Mouse (Mus musculus) MEL-GATA-1-ER (cell line): ENCODE measurements at regions not wholly inside any gene's neighbourhood (a gene's known extent, or its start where the extent isn't known, plus 50 kb on each side); places are given as distances from the start of the nearest gene placed in this dataset.

Experiments used
- DNase-seq: peaks from one replicate; pipeline ENCODE4 v3.0.0-alpha.2; 2012; ENCODE audit warnings: low read depth; ENCODE audit errors: extremely low read depth

GRCm38 (mm10) chr2:174848981-174849681 is 88.7 kb downstream of the Edn3 start:
- no peak for DNase-seq

GRCm38 (mm10) chr2:174850860-174851259 is 90.4 kb downstream of the Edn3 start:
- no peak for DNase-seq

DNA sequence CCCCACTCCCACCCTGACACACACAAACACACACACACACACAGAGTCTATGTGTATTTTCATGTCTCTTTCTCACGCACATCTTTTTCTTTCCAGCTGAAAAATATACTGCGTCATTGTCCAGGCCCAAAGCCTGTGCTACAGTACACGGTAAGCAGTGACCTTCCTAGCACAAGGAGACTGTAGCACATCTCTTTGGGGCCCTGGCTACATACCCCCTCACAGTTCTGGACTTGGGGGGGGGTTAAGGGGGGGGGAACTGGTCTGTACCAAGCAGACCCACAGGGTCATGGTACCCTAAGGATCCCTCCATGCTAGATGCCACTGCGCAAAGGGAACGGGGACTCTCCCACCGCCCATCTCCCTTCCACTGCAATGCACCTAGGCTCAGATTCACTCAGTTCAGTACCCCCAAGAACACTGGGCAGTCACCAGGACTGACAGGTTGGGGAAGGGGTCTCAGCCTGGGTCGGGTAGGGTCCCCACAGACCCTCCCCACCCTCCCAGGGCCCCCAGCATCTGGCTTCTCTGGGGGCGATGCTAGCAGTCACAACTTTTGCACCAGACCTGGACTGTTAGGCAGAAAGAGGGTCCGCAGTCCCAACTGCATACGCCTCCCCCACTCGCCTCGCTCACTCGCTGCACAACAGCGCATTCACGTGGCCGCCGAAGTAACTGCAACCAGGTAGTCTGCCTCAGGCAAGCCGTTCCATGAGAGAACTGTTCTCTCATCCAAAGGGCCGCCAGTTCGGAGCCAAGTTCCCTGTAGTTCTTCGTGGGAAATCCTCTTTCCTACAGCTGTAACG is 91.3 kb downstream of the Edn3 start:
- DNase-seq, result no peak

DNA sequence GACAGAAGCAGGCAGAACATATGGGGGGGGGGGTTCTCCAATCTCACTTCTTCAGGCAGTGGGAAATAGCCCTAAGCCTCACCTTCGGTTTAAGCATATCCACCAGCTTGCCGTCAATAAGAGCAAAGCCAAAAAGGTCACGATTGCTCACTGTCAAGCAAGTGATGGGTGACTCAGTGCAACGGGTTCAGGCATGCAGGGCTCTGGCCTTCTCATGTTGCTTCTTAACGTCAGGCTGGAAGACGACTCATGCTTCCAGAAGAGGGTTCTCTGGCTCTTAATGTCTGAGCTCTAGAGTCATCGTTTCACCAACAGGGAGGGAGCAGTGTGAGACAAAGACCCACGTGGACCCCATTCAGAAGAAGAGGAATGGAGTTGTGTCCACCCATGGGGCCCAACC is 93.4 kb downstream of the Edn3 start:
- DNase-seq, result no peak

- no peak for DNase-seq
Measured at GRCm38 (mm10) chr2:174855548-174855947, 95.1 kb downstream of the Edn3 start.

GRCm38 (mm10) chr2:174856135-174856534 is 95.7 kb downstream of the Edn3 start:
- DNase-seq, result no peak

- DNase-seq, result no peak
Measured at GRCm38 (mm10) chr2:174858011-174858834, 97.8 kb downstream of the Edn3 start.

GRCm38 (mm10) chr2:174858835-174859215 is 98.4 kb downstream of the Edn3 start:
- DNase-seq, result no peak

DNA sequence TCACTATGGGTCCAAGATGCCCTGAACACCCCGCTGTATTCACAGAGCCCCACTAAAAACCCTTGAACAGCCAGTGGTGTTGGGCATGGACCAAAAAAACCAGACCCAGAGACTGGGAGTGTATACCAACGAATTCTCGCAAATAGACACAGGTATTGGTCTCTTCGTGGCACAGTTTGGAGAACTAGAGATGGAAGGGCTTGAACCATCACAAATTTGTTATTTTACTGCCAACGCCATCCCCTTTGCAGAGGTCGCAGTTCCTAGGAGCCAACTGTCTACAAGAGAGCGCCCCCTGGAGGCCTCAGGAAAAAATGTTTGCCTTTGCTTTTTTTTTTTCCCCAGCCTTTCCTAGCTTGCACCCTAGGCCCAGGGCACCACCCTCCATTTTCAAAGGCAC is 99.1 kb downstream of the Edn3 start:
- DNase-seq, result no peak

- DNase-seq, result no peak
Measured at GRCm38 (mm10) chr2:174864657-174865056, 104.2 kb downstream of the Edn3 start.

- DNase-seq, result no peak
Measured at GRCm38 (mm10) chr2:174866546-174866945, 106.1 kb downstream of the Edn3 start.

DNA sequence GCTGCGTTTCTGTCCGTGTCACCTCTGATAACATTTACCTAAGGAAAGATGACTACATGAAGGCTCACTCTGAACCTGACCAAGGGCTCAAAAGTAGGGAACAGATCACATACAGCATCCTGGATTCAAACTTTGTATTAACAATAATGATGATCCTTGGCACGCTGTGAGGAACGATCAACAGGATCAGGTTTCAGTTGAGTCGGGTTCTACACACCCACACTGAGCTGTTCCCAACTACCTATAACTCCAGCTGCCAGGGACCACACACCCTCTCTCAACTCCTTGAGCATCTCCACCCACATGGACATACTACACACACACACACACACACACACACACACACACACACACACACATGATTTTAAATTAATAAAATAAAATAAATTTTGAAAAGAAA is 107.0 kb downstream of the Edn3 start:
- DNase-seq, result no peak

- DNase-seq, result no peak
Measured at GRCm38 (mm10) chr2:174868186-174868585, 107.8 kb downstream of the Edn3 start.

DNA sequence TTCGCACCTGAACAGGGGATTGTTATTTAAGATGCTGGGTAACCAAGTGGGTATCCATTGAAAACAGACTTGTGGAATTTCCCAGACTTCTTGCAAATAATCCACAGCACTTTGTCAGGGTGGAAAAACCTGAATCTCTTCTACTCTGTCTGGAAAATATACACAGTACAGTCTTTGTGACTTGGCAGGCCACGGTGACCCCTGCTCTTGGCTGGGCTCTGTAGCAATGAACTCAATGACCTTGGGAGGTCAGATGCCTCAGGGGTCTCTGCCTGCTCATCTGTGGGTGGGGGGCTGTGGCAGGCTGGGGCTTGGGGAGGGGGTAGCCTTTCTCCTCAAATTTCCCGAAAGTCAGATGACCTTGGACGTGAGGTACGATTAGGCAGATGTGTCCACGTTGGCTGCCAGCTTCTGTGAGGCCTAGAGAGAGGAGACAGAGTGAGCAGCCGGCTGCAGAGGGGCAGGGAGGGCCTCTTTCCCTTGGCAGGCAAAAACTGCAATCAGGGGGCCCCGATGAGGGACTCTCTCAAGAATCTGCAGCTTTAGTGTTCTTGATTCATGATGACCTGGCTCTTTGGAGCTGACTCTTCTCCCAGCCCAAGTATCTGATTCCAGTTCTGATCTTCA is 108.4 kb downstream of the Edn3 start:
- no peak for DNase-seq

DNA sequence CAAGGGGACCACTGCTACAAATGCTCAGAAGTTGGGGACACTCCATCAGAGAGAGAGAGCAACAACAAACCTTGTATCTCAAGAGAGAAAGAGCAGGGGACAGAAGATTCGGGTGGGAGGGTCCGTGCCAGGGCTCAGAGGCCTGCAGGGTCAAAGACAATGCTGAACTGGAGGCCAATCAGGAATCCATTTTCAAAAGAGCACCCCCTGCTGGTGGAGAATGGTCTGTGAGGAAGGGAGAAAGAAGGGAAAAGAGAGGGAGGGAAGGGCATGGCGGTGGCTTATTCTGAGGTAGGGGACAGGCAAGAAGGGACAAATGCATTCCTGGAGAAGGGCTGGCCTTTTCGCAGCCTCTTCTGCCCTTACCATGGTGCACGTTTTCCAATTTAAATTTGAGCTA is 109.9 kb downstream of the Edn3 start:
- DNase-seq, result no peak

DNA sequence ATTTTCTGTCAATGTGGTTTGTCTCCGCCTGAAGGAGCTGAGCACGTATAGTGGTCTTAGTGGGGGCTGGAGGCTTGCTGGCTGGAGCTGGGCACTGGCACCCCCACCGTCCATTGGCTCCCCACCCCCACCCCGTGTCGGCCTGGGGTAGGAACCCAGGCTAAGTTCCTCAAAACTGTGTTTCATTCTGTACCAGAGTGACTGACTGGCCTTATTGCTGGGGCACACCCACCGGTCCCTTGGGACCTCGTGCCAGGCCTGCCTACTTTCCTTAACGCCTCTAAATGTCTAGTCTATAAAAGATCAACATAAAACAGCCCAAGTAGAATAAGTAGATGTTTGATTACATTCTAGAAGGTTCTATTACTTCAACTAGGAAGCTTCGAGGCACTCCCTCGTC is 110.8 kb downstream of the Edn3 start:
- DNase-seq, result no peak

DNA sequence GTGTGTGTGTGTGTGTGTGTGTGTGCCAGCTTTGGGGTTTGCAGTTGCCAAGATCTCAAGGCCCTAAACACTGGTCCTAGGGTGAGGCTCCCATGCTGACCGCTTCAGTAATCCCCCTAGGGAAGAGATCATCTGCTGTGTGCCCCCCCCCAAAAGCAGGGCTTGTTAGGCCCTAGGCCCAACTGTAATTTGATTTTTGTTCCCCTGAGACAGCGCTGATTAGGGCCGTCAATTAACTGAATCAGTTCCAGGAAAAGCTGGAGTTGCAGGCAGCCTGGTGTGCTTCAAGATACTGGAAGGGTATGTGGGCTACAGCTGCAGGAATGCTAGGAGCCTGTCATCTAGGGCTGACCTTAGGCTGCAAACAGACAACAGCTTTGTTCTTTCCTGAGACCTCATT is 111.4 kb downstream of the Edn3 start:
- no peak for DNase-seq

- DNase-seq, result no peak
Measured at GRCm38 (mm10) chr2:174876886-174877285, 116.5 kb downstream of the Edn3 start.

DNA sequence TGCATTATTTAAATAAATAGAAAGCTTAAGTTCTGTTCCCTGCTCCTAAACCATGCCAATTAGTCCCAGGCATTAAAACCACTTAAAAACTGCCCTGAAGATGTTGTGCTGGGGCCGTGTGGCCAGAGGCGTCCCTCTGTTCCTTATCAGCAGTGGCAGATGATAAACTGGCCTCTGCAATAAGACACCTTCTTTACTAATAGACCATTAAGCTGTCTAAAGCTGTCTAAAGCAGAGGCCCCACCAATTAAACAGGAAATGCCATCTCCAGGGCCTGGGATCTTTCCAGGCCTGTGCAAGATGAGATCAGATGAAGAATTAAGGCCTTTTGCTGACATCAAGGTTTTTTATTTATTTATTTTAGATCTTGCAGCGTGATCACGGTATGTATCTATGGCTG is 118.6 kb downstream of the Edn3 start:
- DNase-seq, result no peak

DNA sequence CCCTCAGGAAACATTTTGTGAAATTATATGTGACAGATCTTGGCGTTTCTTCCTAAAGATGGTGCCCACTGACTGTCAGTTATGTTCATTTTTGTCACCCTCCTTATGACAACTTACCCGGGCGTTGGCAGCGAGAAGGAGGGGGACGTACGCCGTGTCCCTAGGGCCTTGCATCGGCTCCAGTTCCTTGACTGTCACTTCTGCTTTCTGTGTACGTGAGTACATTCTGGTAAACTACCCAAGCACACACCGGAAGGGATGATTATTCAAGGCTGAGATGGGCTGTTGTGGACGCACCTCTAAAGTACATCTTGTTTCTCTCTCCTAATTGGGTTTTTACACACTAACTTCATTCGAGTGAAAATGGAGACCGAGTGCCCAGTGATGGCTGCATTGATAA is 120.2 kb downstream of the Edn3 start:
- DNase-seq, result no peak
